Mouse (Mus musculus) thymus, adult 2 months (tissue): ENCODE results near the gene Hhat.

ENCODE experiments used
- CTCF ChIP-seq: fragments of 200-500 bp; IDR thresholded peaks from 2 replicates; pipeline ENCODE4 v1.5.1; 2012; ENCODE audit warnings: mild to moderate bottlenecking, control low read depth, low read length, moderate library complexity, borderline replicate concordance; ENCODE audit not compliant: control insufficient read depth, poor library complexity, insufficient read depth; ENCODE audit errors: extremely low read depth
- POLR2A ChIP-seq: fragments of 200-500 bp; IDR thresholded peaks from 2 replicates; pipeline ENCODE4 v1.6.1; 2012; ENCODE audit warnings: mild to moderate bottlenecking, low read length, control low read depth, moderate library complexity; ENCODE audit not compliant: control insufficient read depth, poor library complexity, insufficient read depth; ENCODE audit errors: extremely low read depth

- TF ChIP-seq CTCF = no peak
- TF ChIP-seq POLR2A = no peak
Observed at GRCm38 (mm10) chr1:192682219-192682951, 88.6 kb downstream of the Hhat start.
